Mouse (Mus musculus): Measurements from ENCODE around the gene Ugt1a9.

- TF ChIP-seq EP300 (IDR thresholded peaks at IDR 0.05; ENCODE audit: low read depth): no peak
- no peak for TF ChIP-seq CTCF (IDR thresholded peaks at IDR 0.05; ENCODE audit: low read depth)
Observed at GRCm38 (mm10) chr1:88234248-88234610, 163.6 kb downstream of the Ugt1a9 start.
